Mouse (Mus musculus): ENCODE measurements around the gene Samt1.
"Not testable (repeated sequence)": the region's sequence is repeated elsewhere in the genome, so short reads cannot be mapped to it uniquely, and the experiment has no call there.

Samt1 gene

DNA sequence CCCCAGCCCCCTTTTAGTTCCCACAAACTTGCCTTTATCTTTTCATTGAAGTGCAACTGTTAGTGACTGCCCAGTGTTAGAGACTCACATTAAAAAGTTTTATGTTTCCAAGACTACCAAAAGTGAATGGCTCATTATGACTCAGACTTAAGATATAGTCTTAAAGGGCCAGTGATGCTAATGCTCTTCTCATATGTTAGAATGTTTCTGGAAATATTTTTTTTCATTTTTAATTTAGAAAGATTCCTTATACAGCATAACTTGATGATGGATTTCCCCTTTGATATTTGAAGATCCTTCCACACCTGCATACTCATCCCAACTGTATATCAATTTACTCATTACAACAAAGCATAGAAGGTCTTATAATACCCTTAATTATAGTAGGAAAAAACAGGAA lies at the start of gene Samt1:
TSS of gene Samt1 (minus strand) at position 101 of the 400 bp plus-strand sequence.
- not testable (repeated sequence) for DNase-seq (ENCODE audit: low read depth, low spot score)

DNA sequence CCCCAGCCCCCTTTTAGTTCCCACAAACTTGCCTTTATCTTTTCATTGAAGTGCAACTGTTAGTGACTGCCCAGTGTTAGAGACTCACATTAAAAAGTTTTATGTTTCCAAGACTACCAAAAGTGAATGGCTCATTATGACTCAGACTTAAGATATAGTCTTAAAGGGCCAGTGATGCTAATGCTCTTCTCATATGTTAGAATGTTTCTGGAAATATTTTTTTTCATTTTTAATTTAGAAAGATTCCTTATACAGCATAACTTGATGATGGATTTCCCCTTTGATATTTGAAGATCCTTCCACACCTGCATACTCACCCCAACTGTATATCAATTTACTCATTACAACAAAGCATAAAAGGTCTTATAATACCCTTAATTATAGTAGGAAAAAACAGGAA lies 42.5 kb upstream of the Samt1 start, which contains the start of gene Gm10057:
TSS of gene Gm10057 (minus strand) at position 101 of the 400 bp plus-strand sequence.
- not testable (repeated sequence) for DNase-seq (ENCODE audit: low read depth, low spot score)

DNA sequence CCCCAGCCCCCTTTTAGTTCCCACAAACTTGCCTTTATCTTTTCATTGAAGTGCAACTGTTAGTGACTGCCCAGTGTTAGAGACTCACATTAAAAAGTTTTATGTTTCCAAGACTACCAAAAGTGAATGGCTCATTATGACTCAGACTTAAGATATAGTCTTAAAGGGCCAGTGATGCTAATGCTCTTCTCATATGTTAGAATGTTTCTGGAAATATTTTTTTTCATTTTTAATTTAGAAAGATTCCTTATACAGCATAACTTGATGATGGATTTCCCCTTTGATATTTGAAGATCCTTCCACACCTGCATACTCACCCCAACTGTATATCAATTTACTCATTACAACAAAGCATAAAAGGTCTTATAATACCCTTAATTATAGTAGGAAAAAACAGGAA lies 21.3 kb upstream of the Samt1 start, which contains the start of gene 4921511M17Rik:
TSS of gene 4921511M17Rik (minus strand) at position 101 of the 400 bp plus-strand sequence.
- not testable (repeated sequence) for DNase-seq (ENCODE audit: low read depth, low spot score)

DNA sequence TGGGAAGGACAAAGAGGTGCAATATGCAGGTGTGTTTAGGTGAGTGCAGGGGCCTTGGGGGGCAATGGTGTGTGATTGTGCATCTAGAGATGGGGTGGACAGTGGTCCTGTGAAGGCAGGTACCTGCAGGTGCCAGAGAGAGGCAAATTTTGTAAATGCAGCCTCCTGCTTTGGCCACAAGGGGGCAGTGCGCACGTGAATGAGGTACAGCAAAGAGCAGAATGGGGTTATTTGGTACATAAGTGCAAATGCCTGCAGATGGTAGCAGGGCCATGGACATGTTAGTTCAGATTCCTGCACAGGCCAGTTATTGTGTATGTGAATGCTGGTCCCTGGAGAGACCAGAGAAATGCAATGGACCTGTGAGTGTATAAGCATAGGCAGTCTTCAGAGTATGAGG lies 35.5 kb downstream of the Samt1 start:
- not testable (repeated sequence) for DNase-seq (ENCODE audit: low read depth, low spot score)

DNA sequence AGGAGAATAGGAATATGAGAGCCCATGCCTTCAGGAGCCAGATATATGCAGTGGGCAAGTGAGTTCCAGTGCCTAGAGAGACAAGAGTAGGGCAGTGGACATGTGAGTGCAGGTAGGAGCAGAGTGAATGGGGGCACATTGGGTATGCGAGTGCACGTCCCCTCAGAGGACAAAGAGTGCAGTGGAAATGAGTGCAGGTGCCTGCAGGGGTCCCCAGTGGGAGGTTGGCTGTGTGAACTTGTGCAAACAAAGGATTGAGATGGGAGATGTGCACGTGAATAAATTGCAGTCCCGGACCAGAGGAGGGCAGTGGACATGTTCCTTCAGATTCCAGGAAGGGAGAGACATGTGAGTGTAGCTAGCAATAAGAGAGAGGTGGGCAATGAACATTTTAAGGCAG lies 36.0 kb downstream of the Samt1 start:
- not testable (repeated sequence) for DNase-seq (ENCODE audit: low read depth, low spot score)

DNA sequence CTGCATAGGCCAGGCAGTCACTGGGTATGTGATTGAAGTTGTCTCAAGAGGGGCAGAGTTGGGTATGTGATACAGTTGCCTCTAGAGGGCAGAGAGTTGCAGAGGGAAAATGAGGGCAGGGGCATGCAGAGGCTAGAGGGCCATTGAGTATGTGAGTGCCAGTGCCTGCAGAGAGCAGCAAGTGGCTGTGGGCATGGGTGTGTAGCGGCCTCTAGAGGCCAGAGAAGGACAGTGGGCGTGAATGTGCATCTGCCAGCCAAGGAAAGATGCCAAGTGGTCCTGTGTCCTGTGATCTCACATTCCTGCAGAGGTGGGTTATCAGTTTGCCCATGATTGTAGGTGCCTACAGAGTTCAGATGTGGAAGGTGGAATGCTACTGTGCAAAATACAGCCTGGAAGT lies 38.0 kb downstream of the Samt1 start:
- DNase-seq (ENCODE audit: low read depth, low spot score): no peak

DNA sequence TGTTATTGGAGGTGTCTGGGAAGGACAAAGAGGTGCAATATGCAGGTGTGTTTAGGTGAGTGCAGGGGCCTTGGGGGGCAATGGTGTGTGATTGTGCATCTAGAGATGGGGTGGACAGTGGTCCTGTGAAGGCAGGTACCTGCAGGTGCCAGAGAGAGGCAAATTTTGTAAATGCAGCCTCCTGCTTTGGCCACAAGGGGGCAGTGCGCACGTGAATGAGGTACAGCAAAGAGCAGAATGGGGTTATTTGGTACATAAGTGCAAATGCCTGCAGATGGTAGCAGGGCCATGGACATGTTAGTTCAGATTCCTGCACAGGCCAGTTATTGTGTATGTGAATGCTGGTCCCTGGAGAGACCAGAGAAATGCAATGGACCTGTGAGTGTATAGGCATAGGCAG lies 59.6 kb downstream of the Samt1 start:
- not testable (repeated sequence) for DNase-seq (ENCODE audit: low read depth, low spot score)
